Mouse (Mus musculus) frontal cortex, postnatal 10 days (tissue): ENCODE data around the gene Car5a.

Source experiments
- DNase-seq, 2 experiments: peaks; one replicate each; pipeline ENCODE4 v3.0.0; 2022; ENCODE audit warnings: low spot score in 2 of 2, mixed read lengths in 1 of 2

The Car5a gene

DNA sequence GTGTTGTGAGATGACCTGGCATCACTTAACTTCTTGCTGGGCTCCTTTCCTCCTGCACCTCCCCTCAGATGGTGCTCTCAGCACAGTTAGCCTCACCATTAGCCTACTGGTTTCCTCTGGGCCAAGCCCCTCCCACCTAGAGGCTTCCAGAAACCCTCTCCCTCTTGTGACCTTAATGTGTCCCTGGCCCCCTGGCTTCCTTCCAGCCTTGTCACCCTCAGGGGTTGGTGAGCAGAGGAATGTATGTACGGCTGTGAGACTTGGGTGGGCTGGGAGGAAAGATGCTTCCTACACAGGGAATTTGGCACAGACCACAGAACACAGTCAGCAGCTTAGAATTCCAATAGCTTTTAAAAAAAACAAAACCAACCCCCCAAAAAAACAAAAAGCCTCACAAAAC lies 63.9 kb downstream of the Car5a start:
- no peak for DNase-seq

DNA sequence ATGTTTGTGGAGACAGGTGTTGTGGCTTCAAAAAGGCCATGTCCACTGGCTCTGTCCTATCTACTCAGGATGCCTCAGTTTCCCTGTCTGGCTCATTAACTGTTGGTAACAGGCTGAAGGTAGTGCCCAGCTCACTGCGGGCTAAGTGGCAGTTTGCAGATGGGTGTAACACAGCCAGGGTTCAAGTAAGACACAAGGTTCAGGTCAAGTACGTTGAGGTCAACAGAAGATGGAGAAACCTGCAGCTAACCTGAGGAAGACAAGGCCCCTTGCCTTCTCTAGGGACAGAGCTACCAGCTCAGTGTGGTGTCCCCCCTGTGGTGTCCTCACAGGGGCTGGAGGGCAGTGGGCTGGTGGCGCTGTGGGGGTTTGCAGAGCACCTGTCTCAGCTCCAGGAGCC lies 65.0 kb downstream of the Car5a start:
- no peak for DNase-seq

DNA sequence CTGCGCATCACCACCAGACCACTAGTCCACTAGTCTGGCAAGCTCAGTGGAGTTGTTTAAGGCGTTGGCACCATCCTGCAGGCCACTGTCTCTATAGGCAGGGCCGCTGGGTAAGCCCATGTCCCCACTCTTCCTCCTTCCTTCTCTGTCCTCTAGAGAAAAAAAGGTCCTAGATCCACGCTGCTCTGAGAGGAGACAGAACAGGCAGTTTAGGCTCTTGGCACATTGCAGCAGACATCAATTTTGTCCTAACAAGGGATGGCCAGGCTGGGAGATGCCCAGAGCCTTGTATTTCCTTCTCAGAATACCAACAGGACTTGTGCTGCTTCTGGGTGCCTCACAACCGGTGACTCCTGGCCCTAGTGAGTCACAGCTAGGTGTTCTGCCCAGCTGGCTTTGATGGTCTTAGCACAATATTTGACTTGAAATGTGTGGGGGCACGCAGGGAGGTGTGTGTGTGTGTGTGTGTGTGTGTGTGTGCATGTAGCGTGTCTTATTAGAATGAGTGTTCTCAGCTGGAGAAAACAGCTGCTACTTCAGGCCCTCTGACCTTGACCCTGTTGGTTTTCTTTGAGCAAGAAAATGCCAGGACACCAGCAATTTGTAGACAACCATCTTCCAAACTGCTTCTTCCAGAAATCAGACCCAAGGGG lies 66.8 kb downstream of the Car5a start:
- DNase-seq = no peak

DNA sequence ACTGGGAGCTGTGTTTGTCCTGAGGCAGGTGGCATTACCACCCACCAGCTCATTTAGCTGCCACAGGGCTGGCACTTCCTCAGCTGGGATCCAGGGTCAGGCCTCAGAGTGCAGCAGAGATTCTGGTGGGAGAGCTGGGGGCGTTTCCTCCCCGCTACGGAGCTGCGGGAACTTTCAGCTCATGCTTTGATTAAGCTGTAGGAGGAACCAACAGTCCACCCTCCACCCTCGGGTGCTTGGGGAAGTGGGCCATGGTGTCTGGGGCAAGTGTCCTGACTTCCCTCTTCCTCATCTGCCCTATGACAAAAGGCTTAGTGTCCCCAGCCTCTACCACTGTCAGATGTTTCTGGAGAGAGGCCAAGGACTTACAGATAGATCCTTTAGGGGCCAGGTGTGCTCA lies 67.5 kb downstream of the Car5a start:
- no peak for DNase-seq

DNA sequence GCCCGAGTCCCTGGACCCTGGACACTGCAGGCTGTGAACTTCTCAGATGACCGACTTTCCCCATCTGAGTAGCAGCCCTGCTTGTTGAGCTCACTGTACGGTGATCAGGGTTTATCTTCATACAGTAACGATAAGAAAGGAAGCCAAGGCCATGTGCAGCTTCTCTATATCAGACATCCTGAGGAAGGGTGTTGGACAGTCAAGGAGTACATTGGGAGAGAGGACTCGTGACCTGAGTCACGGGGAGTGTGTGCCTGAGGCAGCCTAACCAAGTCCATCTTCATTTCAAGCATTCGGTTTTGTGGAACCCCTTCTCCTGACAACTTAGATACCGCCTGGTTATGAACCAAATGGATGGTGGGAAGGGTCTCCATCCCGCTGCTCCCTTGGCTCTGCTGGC lies 69.2 kb downstream of the Car5a start:
- DNase-seq = no peak

DNA sequence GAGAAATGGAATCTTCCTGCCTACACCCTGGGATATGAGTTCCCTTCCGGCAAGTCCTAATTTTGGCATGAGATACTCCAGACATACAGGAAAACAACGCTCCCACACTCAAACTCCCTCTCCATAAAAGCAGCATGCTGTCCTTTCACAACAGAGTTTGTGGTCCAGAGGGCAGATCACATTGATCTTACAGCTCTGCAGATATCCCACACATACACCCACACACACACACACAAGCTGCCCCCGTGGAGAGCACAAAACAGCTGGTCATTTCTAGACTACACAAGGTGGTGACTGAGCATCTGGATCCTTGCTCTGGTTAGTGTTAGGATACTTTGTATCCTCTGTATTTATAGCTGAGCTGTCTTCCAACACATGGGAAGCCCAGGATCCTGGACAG lies 69.7 kb downstream of the Car5a start:
- no peak for DNase-seq

DNA sequence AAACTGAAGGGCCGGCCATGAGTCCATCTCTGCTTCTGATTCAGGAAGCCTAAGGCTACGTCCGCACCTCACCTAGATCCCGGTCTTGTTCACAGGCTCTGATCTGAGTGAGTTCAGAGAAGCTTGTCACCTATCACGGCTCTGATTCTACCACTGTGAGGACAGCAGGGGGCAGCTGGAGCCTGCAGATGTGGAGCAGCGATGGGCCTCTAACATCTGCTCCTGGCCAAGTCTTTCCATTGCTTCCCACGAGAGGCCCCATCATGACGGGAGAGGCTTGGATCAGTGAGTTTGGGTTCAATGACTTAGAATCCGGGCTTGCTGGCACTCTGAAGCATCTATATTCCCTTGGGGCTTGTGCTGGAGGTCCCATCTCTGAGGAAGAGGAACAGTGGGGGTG lies 70.7 kb downstream of the Car5a start:
- DNase-seq = peak in 1 of 2 experiments; percentile 48

DNA sequence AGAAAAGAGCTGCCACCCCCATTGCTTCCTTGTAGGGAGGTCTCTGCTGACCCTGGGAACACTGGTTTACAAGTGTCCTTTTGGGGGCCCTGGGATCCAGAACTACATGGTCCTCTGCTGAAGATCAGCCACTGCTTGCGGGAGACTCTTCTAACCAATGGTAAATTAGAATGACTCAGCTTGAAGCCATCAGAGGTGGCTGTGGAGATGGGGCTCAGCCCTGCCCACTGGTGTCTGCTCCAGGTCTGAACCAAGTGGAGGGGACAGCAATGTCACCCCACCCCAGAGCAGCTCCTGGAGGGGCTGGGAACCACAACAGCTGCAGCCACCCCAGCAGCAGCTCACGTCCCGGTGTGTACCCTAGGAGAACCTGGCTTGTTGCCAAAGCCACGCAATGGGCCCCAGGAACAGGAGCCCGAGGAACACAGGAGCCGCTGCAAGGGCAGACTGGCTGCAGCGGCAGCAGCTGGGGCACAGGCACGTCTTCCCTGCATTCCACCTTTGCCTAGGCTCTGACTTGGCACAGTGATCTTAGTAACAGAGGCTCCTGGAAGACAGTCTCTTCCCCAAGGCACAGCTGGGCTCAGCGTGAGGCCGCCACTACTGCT lies 72.8 kb downstream of the Car5a start:
- DNase-seq = no peak

DNA sequence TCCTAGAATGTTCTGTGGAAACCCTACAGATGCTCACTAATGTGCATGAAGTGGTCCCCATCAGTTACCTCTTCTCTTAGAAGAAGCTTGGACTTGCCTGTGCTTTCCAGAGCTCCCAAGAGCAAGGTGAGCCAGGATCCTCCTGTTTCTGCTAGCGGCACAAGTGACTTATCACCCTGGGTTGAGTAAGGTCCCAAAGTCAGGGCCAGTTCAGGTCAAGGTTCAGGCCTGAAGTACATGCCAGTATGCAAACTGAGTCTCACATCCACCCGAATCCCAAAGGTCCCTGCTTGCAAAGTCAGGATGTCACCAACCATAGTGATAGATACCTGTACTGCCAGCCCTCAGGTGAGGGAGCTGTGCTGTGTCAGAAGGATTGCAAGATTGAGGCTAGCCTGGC lies 74.5 kb downstream of the Car5a start:
- DNase-seq = no peak

DNA sequence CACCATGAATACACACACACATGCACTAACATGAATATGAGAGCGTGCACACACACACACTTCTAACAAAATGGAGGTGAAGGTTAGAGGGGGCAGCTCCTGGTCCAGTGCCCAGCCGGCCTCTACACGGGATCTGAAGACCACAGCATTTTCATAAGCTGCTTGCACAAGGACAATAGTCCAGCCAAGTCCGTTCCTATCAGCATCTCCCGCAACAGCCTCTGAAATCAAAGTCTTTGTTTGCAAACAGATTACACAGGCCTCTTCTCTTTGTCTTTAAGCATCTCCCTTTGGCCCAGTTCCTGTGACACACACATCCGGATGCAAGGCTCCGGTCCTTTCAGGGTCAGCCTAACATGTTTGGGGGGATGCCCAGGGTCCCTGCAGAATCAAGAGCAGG lies 75.8 kb downstream of the Car5a start:
- DNase-seq = no peak

DNA sequence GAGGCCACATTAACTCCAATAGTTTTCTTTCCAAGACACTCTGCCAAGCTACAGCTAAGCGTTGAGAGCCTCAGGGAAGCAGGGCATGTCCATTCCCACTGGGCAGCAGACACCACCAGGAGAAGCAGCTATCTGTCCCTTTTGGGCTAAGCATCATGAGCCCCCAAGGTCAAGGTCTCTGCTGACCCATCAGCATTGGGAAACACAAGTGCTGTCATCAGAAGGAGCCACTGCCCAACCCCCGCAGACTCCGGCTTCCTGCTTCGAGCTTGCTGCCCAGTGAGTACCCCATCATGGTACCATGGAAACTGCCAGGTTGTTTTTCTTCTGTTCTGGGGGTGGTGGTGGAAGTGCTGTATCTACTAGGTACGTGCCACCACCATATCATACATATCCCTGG lies 76.5 kb downstream of the Car5a start:
- no peak for DNase-seq
